Mouse (Mus musculus): ENCODE data around the gene Kdm8.
A peak's percentile ranks its signal among the peaks of the same experiment; 100 is the strongest.

Kdm8 gene

GRCm38 (mm10) chr7:125462200-125462599 is 17.7 kb downstream of the Kdm8 start:
- DNase-seq = no peak

- peak; percentile 87 for DNase-seq
Measured at GRCm38 (mm10) chr7:125469937-125470336, 25.5 kb downstream of the Kdm8 start.

DNA sequence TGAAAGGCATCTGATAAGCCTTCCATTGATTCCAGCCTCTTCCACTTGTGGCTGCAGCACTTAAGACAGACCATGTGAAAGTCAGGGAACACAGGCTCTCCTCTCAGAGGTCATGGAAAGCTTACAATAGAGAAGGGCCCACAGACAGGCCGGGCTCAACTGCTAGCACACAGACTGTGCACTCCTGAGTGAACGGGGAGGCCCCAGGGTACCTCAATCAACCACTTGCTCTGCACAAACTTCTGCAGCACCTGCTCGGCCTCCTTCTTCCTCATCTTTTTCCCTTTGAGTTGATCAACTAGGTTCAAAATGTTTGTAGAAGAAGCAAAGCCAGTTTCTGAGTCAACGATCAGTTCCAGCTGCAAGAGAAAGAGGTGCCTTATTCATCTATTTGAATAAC is 26.4 kb downstream of the Kdm8 start:
- DNase-seq = no peak

- DNase-seq = peak; percentile 89
Measured at GRCm38 (mm10) chr7:125471991-125472741, 27.7 kb downstream of the Kdm8 start.

DNA sequence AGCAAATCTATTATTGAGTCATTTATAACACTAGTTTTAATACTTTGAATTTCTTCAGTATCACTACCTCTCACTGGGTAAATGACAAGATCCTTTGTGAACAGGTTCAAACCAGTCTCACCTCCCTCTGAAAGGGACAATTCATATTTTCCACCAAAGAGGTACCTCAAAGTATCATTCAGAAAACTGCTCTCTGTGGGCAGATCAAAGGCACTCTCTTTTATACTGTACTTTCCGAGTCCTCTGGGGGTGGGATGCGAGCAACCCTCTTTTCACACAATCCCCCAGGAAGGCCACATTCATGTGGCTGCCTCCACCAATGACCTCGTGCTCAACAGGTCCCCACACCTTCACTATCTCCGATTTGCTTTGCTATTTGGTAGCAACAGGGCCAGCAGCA is 30.1 kb downstream of the Kdm8 start:
- DNase-seq = no peak

DNA sequence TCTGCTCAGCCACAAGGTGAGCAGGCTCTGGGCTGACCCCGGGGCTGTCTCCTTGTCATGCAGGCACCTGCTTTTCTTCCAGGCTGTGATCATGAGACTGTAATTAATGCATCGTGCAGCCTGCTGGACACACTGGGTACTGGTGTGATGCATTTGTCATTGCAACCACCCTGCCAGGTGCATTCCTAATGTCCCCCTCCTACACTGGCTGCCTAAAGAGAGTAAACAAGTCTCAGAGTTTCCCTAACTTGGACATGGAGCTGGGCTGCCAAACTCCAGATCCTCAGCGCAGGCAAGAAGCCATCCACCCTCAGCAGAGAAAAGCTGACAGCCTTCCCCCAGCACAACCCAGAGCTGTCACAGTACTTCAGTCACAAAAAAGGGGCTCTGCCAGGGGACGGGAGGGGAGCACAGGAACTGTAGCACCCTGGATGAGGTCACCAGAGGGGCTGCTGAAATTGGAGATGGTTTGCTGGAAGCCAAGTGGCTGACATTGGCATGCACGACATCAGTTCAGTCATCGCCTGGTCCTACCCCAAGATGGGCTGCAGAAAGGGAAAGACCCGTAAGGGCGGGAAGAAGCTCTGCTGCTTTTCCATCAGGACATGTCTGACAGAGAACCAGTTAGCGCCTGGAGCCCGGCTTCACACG is 31.2 kb downstream of the Kdm8 start:
- DNase-seq = peak; percentile 33

DNA sequence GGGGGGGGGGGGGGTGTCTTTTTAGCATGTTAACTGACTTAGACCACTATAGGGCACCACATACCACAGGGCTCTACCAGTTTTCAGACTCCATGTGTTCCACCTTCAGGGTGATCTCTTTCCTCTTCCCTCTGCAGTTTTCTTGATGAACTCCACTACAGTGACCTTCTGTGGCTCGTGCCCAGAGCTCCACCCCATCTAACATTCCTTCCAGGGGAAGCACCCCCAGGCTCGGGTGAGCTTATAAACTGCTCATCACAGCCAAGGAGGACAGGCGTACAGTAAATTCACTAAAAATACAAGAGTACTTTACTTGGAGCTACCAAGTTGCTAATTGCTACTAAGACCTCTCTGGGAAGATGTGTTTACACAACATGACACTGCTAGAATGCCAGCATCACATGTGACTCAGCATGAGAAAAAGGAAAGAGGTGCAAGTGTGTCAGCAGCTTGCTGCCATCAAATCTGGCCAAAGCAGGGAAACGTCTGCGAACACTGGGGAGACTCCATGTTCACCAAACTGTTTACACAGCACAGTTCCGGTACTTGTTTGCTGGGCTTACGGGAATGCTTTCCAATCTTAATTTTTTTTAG is 34.0 kb downstream of the Kdm8 start:
- peak; percentile 53 for DNase-seq

GRCm38 (mm10) chr7:125480518-125480917 is 36.0 kb downstream of the Kdm8 start:
- DNase-seq = no peak

DNA sequence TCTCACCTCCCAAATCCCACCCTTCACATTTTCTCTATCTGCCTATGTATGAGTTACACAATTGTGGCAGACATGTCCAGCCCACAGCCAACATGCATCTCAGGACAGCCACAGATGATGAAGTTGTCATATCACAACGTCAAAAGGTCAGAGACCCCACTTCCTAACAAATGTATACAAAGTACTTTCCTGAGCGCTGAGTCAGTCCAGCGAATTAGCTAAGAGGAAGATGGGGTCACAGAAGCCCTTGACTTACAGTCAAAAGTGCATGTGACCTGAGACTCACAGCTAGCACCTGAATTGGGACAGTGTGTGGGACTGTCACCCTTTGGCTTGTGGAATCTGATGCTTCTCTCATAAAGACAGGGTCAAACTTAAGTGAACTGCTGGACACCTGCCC is 37.9 kb downstream of the Kdm8 start:
- DNase-seq = no peak

- DNase-seq = no peak
Measured at GRCm38 (mm10) chr7:125482886-125483285, 38.4 kb downstream of the Kdm8 start.

DNA sequence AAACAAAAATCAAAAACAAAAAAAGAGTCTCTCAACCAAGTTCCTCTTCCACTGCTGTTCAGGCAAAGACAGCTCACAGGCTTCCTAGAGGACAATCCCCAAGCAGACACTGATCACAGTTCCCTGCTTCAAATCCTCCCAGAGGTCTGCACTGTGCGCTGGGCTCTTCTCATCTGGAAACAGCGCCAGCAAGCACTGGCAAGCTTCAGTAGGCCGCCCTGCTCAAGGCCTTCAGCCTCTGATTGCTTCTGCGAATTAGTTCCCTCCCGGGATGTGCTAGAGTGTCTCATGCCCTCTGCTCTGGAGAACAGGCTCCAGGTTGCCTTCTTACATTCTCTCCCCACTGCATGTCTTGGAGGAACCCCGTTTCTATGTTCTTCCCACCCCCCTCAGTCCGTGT is 40.3 kb downstream of the Kdm8 start:
- DNase-seq = no peak

- no peak for DNase-seq
Measured at GRCm38 (mm10) chr7:125486121-125486630, 41.7 kb downstream of the Kdm8 start.

GRCm38 (mm10) chr7:125487126-125487525 is 42.6 kb downstream of the Kdm8 start:
- DNase-seq = no peak

- no peak for DNase-seq
Measured at GRCm38 (mm10) chr7:125488706-125489105, 44.2 kb downstream of the Kdm8 start.

DNA sequence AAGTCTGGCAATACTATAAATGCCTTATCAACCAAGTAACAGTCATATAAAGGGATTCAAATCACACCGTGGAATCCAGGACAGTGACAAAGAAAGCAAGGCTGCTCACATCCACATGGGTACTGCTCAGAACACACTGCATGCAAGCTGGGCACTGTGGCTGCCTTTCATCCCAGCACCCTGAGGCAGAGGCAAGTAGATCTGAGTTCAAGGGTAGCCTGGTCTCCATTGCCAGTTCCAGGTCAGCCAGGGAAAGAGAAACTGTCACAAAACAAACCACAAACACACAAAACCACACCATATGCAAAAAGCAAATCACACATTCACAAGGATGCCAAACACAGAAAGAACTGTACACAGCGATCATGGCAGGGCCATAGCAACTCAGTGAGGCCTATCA is 45.2 kb downstream of the Kdm8 start:
- no peak for DNase-seq

GRCm38 (mm10) chr7:125490947-125491735 is 46.7 kb downstream of the Kdm8 start, which contains the start of gene Nsmce1:
Gene Nsmce1 (minus strand): TSS chr7:125491596.
- DNase-seq = peak; percentile 97

- no peak for DNase-seq
Measured at GRCm38 (mm10) chr7:125491760-125492159, 47.3 kb downstream of the Kdm8 start.

GRCm38 (mm10) chr7:125492551-125492950 is 48.1 kb downstream of the Kdm8 start:
- DNase-seq = no peak

- no peak for DNase-seq
Measured at GRCm38 (mm10) chr7:125495864-125496440, 51.5 kb downstream of the Kdm8 start.

- no peak for DNase-seq
Measured at GRCm38 (mm10) chr7:125499927-125500868, 55.7 kb downstream of the Kdm8 start.

DNA sequence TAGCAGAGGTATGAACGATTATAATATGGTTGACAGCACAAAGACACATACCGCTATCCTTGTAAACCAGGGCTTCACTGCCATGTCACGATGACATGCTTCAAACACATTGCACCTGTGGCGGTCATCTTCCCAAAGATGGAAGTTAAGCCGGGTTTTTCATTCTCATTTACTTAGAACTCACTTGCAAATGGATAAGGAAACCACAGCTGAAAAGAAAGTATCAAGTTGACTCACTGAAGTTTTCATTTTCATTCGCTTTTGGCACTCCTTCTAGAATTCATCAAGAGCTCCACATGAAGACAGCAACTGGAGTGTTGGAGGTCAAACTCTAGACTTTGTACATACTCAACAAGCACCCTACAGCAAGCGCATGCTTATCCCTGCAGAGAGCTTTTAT is 56.4 kb downstream of the Kdm8 start:
- DNase-seq = no peak
